Mouse (Mus musculus): Measurements from ENCODE around the gene Hs6st2.

GRCm38 (mm10) chrX:51699079-51699478 is 17.4 kb upstream of the Hs6st2 start:
- TF ChIP-seq MAX (IDR thresholded peaks at IDR 0.05; ENCODE audit: low read length) (no peak), ZC3H11A (IDR thresholded peaks at IDR 0.05; ENCODE audit: low read depth, low read length) (no peak), IRF4 (IDR thresholded peaks at IDR 0.05; ENCODE audit: low read depth, low read length) (no peak), SIN3A (IDR thresholded peaks at IDR 0.05; ENCODE audit: low read length) (no peak), TBP (conservative IDR thresholded peaks at IDR 0.05; ENCODE audit: low read depth, low read length) (no peak)
